Mouse (Mus musculus) left cerebral cortex, postnatal 10 days (tissue): Measurements from ENCODE around the gene Arl2. TPM values are rescaled to one million over a fixed set of nuclear protein-coding genes. Genes with fewer than 3 reads are reported as not detected.
"Not testable (repeated sequence)": the region's sequence is repeated elsewhere in the genome, so short reads cannot be mapped to it uniquely, and the experiment has no call there.

Source experiments
- DNase-seq, 2 experiments: peaks; one replicate each; pipeline ENCODE4 v3.0.0; 2021 to 2022; ENCODE audit warnings: low spot score in 2 of 2, mixed read lengths in 1 of 2; ENCODE audit errors: extremely low spot score in 1 of 2
- intact Hi-C: fragments of 180-260 bp; cut with DNase I; formaldehyde crosslinking; loops from one replicate; pipeline ENCODE4 v1.15.1; 2025
- total RNA-seq, 2 experiments: library from RNA; stranded (reverse); gene quantifications; 2 replicates each; pipeline ENCODE4 v1.2.3; 2021

Arl2 gene
- total RNA-seq, 2 experiments from 2014 or later = 58.2 to 59.9 TPM

DNA sequence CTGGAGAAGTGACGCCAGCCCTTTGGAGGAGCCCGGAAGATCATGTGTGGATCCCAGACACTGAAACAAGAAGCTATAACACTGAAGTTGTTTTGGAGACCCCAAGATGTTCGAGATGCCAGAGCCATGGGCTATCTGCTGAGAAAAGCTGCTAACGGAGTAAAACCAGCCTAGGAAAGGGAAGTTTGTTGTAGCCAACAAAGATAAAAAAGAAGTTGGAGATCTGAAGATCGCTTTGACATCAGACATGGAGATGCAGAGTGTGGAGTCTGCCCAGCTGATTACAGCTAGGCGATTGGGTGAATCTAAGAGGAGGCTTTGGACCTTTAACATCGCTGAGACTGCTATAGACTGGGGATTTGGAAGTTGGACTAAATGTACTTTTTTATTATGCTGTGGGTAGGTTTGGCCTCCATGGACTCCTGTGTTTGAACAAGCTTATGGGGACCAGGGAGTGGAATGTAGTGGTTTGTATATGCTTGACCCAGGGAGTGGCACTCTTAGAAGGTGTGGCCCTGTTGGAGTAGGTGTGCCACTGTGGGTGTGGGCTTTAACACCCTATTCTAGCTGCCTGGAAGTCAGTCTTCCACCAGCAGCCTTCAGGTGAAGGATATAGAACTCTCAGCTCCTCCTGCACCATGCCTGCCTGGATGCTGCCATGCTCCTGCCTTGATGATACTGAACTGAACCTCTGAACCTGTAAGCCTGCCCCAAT is 10.8 kb downstream of the Arl2 start:
- DNase-seq, intact Hi-C loops: not testable (repeated sequence)

DNA sequence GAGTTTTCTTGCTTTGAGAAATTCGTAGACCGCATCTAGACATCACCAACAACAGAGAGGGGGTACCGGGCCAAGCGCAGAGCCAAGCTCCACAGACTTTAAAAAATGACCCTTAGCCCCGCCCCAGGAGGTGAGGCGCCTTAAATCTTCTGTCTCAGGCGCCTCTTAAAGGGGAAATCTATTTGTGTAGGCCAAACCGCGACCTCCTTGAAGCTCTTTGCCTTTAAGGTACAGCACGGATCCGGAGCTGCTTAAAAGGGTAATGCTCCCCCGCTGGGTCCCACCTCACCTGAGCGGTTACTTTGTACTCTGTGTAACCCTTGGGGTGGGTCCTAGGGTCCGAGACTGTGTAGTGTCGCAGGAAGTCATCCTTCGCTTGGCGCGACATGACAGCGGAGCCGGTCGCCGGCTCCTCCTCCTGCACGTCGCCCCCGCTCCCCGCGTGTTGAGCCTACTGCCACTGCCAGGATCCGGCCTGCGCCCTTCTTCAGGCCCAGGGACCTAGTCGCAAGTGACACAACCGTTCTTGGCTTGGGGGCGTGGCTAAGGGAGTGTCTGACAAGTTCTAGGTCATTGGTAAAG is 13.5 kb downstream of the Arl2 start, which contains the start of gene Snx15:
Gene Snx15, minus strand, starts transcription at position 545 of the 582 bp plus-strand sequence.
- DNase-seq = peak; percentile 93 to 98
- intact Hi-C loops = no loop called here

DNA sequence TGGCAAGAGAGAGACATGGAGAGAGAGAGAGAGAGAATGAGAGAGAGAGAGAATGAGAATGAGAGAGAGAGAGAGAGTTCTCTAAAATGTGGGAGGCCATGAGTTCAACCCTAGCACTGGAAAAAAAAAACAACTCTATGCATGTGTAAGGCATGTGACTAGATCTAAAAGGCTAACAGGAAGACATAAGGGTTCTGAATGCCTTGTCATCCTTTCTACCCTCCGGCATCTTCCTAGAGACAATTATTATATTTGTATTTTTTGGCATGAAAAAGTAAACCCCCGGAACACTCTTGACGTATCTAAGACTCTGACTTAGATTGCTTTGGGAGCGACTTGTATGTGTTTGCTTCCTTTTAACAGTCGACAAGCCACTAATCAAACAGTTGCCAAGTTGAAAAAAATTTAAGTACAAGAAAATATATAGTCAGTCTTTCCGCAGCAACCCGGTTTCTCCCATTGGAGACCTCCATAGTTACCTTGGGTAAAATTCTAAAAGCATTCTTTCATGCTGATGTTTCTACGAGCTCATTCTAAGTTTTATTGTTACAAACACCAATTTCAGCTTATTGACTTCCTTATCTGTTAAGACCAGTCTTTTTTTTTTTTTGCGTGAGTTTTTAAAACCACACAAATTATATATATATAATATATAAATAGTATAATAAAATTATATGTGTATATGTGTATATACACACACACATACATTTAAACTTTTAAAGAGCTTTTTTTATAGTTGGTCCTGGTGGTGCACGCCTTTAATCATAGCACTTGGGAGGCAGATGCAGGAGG is 14.4 kb downstream of the Arl2 start:
- intact Hi-C loops = no loop called here
- DNase-seq = no peak

DNA sequence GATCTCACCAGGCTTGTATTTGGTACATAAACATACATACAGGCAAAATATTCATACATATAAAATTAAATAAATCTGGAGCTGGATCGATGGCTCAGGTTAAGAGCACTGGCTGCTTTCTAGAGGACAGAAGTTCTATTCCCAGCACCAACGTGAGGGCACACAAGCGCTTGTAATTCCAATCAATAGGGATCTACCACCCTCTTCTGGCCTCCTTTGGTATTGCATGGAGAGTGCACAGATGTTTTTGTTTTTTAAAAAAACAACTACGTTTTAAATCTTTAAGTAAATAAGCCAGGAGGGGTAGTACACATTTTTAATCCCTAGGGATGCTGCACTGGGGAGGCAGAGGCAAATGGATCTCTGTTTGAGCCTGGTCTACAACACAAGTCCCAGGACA is 15.1 kb downstream of the Arl2 start:
- no peak for DNase-seq
- intact Hi-C loops = no loop called here

DNA sequence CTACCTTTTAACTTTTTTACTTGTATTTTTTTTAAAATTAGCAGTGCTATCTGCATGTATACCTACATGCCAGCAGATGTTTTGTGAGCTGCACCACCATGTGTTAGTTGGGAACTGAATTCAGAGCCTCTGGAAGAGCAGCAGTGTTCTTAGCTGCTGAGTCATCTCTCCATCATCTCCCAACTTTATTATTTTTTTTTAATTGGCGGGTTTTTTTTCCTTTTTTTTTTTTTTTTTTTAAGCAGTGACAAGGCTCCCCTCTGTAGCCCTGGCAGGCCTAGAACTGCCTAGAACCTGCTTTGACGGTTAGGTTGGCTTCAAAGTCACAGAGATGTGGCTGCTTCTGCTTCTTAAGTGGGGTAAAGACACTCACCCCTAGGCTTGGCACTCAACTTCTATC is 16.4 kb downstream of the Arl2 start:
- intact Hi-C loops = no loop called here

DNA sequence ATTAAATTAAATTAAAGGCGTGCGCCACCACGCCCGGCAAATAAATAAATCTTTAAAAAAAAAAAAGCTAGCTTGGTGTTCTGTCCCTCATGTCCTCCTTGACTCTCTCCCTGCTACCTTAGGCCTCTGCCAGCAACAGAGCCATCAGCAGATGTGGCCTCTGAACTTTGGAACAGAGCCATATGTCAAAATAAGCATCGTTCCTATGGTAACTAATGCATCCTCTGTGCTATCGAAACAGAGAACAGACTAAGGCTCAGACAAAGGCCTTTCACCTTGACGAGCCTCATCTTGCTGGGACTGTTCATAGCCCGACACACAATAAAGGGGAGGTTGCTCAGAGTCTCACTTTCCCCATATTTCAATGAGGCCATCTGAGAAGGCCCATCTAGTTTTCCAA is 18.0 kb downstream of the Arl2 start:
- DNase-seq = no peak
- intact Hi-C loops = no loop called here

More for the DNA sequence above, 16.4 kb downstream of the Arl2 start:
- no peak for DNase-seq

DNA sequence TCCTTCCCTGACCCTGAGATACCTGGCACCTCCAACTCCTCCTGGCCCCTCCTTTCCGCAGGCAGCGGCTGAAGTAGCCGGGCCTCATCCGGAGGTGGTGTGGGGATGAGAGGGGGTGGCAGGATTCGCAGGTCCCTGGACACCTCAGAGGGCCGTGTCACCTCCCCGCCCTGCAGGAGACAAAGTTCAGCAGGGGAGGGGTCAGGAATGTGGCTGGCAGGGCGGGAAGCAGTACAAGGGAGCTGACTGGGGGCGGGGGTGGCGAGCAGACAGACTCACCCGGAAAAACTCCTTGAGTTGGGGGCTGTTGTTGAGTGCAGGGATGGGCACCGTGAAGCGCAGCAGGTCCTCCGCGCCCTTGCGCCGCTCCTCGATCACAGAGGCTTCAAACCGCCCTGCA is 19.6 kb downstream of the Arl2 start:
- intact Hi-C loops = no loop called here
- DNase-seq = no peak

DNA sequence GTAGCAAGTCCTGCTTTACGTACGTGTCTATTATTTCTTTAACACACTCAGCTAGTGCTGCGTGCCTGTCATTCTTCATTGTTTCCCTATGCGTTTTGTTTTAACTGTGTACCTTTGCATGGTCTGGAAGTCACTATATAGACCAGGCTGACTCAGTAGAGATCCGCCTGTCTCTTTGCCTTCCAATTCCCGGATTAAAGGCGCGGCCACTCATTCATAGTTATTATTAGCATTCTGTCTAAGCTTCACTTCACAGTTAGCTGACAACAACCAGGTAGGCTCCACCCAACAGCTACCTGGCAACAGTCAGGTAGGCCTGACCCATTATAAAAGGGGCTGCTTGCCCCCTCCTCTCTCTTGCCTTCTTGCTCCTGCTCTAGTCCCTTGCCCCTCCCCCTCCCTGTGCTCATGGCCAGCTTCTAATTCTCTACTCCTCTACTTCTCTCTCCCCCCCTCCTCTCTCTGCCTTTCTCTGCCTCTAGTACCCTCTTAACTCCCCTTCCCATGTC is 22.6 kb downstream of the Arl2 start:
- intact Hi-C loops = loop anchor here (5.0 kb wide), 1 partner anchor 41 kb away; the partner anchor contains the start of gene Vps51

DNA sequence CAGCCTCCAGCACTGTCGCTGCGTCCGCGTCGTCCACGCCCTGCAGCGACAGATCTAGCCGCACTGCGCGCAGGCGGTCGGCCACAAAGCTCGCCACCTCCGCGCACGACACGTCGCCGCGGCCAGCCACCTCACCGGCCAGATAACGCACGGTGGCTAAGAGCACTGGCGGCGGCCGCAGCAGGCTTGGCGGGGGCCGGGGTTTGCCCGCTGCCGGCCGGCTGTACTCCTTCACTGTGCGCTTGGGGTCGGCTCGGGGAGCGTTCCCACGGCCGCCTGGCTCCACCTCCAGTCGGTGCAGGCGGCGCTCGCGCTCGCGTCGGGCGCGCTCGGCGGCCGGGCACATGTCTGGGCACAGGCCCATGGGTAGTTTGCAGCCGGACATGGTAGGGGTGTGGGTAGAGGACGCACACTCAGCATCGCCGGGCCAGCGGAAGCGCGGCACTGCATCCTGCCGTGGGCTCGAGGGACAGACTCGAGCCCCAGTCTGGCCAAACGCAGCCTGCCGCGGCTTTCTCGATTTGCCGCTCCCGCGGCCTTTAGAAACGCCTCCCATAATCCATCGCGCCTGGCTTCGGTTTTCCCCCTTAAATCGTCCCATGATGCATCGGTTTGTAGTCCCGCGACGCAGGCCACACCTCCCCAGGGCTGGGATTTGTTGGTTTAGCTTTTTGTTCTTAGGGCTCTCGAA is 23.2 kb downstream of the Arl2 start, which contains the start of gene Sac3d1:
Gene Sac3d1, minus strand, starts transcription at position 665 of the 691 bp plus-strand sequence.
- intact Hi-C loops = loop anchor here (5.0 kb wide), 1 partner anchor 41 kb away; the partner anchor contains the start of gene Vps51
- peak; percentile 88 to 92 for DNase-seq

More for the DNA sequence above, 22.6 kb downstream of the Arl2 start:
- no peak for DNase-seq

DNA sequence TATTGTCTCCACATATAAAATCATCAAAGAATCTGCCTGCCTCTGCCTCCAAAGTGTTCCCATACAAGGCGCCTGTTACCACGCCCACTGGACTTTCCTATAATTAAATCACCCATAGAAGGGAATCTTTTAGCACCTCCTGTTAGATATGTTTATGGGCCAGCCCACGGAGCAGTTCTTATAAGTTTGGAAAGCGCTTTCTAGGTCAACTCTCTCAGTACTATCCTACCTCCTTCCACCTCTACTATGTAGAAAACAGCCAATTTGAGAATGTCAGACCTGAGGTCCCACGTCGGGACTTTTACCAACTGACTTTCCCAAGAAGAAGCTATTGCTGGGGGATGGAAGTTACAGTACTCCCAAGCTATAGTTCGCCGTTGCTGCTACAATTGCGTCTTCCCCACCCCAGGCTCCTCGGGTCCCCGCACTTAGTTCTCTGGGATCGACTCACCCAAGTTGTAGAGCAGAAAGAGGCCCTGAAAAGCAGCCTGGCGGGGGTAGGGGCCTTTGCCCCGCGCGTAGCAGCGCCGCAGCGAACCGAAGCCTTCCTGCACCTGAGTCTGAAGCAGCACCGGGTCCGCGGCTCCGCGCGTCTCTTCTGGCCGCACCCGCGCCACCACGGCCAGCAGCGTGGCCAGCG is 23.9 kb downstream of the Arl2 start:
- no peak for DNase-seq
- intact Hi-C loops = loop anchor here (5.0 kb wide), 1 partner anchor 40 kb away; the partner anchor contains the start of gene Vps51

DNA sequence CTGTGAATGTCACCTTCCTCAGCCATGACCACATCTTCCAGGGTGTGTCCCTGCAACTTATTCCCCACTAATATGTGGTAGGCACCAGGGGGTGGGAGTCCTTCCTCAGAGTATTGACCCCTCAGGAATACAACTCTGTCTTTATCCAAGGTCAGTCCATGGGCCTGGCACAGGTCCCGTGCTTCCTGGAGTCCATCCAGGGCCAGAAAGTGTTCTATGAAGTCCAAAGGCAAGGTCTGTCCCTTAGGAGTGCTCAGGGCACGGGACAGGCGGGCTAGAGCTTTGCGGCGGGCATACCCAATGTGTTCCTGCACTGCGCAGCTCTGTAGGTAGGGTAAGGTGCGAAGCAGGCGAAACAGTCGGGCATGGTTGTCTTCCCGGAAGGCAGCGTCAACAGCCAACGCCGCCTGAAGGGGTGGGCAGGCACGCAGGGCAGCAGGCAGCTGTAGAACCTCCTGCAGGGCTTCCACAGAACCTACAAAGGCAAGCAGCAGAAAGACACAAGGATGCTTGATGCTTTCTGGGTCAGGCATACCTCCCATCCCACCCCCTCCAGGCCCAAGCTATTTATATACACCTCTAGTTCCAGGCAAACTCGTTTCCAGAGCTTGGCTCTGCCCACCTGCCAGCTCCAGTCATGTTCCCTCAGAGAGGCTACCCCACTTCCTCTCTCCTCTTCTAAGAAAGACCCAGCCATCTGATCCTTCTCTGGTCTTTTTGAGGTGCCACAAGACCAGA is 25.1 kb downstream of the Arl2 start:
- DNase-seq = no peak
- intact Hi-C loops = loop anchor here (5.0 kb wide), 1 partner anchor 39 kb away; the partner anchor contains the start of gene Vps51

DNA sequence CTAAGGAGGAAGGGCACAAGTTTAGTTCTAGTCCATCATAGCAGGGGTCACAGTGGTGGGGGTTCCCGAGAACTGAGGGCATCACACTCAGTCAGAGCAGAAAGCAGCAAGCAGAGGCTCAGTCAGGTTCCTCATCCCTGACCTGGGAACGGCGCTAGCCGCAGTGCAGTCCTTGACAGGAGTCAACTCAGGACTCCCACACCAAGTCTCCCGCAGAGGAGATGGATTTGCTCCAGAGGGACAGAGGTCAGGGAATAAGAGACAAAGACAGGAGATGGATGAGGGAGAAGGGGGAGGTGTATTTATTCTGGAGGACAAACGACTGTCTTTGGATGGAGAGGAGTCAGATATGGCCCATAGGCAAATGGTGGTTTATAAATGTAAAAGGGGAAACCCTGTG is 28.2 kb downstream of the Arl2 start:
- no peak for DNase-seq
- intact Hi-C loops = no loop called here

DNA sequence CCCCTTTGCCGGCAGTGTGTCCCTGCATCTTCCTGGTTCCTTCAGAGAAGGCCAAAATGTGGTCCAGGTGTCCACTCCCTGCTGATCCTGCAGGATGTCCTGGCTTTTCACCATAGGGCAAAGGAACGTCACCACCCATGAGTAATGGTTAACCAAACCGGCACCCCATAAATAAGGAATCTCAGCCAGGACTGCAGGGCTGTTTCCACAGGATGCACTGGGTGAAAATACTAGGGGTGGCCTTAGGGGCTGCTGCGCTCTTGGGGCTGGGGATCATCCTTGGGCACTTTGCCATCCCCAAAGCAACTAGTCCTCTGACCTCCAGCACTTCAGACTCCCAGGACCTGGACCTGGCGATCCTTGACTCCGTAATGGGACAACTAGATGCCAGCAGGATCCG is 35.8 kb downstream of the Arl2 start, which contains the start of gene Naaladl1:
Gene Naaladl1, plus strand, starts transcription at position 197 of the 400 bp plus-strand sequence.
- intact Hi-C loops = no loop called here
- DNase-seq = no peak

DNA sequence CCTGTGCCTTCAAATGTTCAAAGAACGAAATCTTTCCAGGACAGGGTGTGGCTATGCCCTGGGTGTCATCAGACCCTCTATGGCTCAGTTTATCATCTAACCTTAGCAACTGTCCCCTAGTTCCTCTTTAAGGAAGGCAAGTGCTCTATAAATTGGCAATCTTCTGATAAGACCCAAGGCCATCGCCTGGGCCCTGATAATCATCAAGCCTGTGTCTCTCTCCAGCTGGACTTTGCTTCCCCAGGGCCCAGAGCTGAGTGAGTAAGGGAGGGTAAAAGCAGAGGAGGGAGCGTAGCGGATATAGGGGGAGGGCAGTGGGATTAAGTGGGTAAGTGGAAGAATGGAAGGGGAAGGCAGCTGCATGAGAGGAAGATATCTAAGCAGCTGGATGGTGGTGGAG is 36.9 kb downstream of the Arl2 start:
- intact Hi-C loops = no loop called here
- DNase-seq = no peak

DNA sequence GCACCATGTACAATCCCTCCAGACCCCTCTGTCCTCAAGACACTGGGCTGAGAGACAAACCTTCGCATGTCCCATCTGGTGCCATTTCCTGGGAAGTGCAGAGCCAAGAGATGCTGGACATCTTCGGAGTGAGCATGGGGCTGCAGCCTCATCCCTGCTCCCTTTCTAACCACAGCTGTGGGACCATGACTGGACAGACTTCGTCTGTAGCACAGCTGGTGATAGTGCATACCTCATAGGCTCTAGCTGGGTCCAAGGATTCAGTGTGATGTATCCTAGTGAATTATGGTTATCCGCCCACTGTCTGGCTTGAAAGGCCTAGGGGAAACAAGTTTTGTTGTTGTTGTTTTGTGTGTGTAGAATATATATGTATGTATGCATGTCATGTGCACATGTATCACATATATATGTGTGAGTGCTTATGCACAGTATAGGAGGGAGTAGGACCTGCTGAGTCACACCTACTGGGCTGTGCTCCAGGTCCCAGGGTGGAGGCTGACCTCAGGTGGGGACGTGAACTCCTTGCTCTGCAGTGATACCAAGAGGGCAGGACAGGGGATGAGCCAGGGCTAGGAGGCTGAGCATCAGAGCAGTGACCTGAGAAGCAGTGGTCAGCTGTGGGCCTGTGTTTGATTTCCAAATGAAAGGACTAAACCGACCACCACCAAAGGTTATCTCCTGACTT is 39.0 kb downstream of the Arl2 start:
- intact Hi-C loops = no loop called here

DNA sequence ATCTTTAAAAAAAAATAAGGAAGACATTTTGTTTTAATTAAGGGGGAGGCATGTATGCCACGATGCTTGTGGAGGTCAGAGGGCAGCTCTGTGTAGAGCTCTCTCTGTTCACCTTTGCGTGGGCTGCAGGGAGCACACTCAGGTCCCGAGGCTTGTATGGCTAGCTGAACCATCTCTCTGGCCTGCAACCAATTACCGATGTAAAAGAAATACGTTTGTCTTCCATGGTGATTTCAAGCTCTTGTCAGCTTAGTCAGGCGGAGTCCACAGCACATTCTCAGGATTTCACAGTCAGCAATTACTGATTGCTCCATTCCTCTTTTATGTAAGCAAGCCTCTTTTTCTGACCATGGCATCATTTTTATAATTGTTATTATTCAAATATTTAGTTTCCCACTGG is 40.2 kb downstream of the Arl2 start:
- DNase-seq = no peak
- intact Hi-C loops = no loop called here

More for the DNA sequence above, 39.0 kb downstream of the Arl2 start:
- DNase-seq = no peak

DNA sequence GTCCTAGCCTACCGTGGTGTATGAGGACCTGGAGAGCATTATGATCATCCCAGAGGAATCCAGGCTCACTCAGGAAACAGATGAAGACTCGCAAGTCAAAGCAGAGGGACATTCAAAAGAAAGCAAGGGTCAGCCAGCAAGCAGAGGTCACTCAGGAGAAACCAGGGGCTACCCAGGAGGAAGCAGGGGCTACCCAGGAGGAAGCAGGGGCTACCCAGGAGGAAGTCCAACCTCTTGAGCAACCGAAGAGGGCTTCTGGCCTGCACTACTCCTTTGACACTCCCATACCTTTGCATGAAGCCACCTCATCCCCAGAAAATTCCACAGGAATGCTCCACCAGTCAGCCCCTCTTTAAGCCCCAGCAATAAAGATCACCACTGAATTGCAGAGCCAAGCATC is 43.5 kb downstream of the Arl2 start:
- no peak for DNase-seq
- intact Hi-C loops = no loop called here
